Mouse (Mus musculus) thymus, adult 2 months (tissue): Measurements from ENCODE around the gene Esrp2.

Source experiments
- CTCF ChIP-seq: fragments of 200-500 bp; IDR thresholded peaks from 2 replicates; pipeline ENCODE4 v1.5.1; 2012; ENCODE audit warnings: mild to moderate bottlenecking, control low read depth, low read length, moderate library complexity, borderline replicate concordance; ENCODE audit not compliant: control insufficient read depth, poor library complexity, insufficient read depth; ENCODE audit errors: extremely low read depth
- POLR2A ChIP-seq: fragments of 200-500 bp; IDR thresholded peaks from 2 replicates; pipeline ENCODE4 v1.6.1; 2012; ENCODE audit warnings: mild to moderate bottlenecking, low read length, control low read depth, moderate library complexity; ENCODE audit not compliant: control insufficient read depth, poor library complexity, insufficient read depth; ENCODE audit errors: extremely low read depth

GRCm38 (mm10) chr8:106169017-106169933, 32.5 kb upstream of the Esrp2 start:
- TF ChIP-seq CTCF = no peak
- no peak for TF ChIP-seq POLR2A
